Mouse (Mus musculus) kidney, postnatal 0 days (tissue): ENCODE measurements around the gene Bri3. TPM values are rescaled to one million over a fixed set of nuclear protein-coding genes. Genes with fewer than 3 reads are reported as not detected.

ENCODE experiments used
- ATAC-seq: fragments of 200-750 bp; cut with Nextera tagmentation; replicated peaks from 2 replicates; pipeline ENCODE4 v1.8.0; 2017; ENCODE audit warnings: low read depth, moderate number of reproducible peaks, moderate TSS enrichment, moderate library complexity; ENCODE audit not compliant: low FRiP score
- DNase-seq: peaks from one replicate; pipeline ENCODE4 v3.0.0-alpha.2; 2016; ENCODE audit warnings: low spot score
- H3K27ac ChIP-seq: fragments of 300-500 bp; sonication (generic); 2 replicates; pipeline ENCODE4 v1.5.1; 2014; ENCODE audit warnings: mild to moderate bottlenecking
- H3K27me3 ChIP-seq: fragments of 300-500 bp; sonication (generic); 2 replicates; pipeline ENCODE4 v1.6.1; 2014; ENCODE audit warnings: low read length, mixed read lengths; ENCODE audit not compliant: insufficient read depth
- H3K36me3 ChIP-seq: fragments of 300-500 bp; sonication (generic); 2 replicates; pipeline ENCODE4 v1.6.1; 2014; ENCODE audit warnings: low read length, mixed read lengths; ENCODE audit not compliant: insufficient read depth
- H3K4me1 ChIP-seq: fragments of 300-500 bp; sonication (generic); replicated peaks from 2 replicates; pipeline ENCODE4 v1.6.1; 2014; ENCODE audit warnings: antibody characterized with exemption, low read length, mixed read lengths; ENCODE audit not compliant: insufficient read depth
- H3K4me2 ChIP-seq: fragments of 300-500 bp; sonication (generic); 2 replicates; pipeline ENCODE4 v1.6.1; 2014; ENCODE audit warnings: mild to moderate bottlenecking, low read length, moderate library complexity, mixed read lengths
- H3K4me3 ChIP-seq: fragments of 300-500 bp; sonication (generic); replicated peaks from 2 replicates; pipeline ENCODE4 v1.5.1; 2014; ENCODE audit warnings: low read depth, low read length
- H3K9ac ChIP-seq: fragments of 300-500 bp; sonication (generic); 2 replicates; pipeline ENCODE4 v1.6.1; 2014; ENCODE audit warnings: low read depth, low read length
- H3K9me3 ChIP-seq: fragments of 300-500 bp; sonication (generic); replicated peaks from 2 replicates; pipeline ENCODE4 v1.6.1; 2016; ENCODE audit warnings: low read length, inconsistent platforms, mixed read lengths
- CTCF ChIP-seq: IDR thresholded peaks from 2 replicates; pipeline ENCODE4 v1.5.1; 2016; ENCODE audit warnings: antibody characterized with exemption, low read depth, mild to moderate bottlenecking, moderate library complexity
- WGBS: fragments of 180-500 bp; shearing (Covaris S2); extraction: QIAGEN DNeasy Blood & Tissue Kit; methylation state at CpG from one replicate; pipeline ENCODE4 v1.1.7; 2014; 5-methylcytosine and 5-hydroxymethylcytosine counted together
- polyA plus RNA-seq: library from polyadenylated mRNA; unstranded; fragments of >200 nt; fragmentation: Nextera tagmentation; extraction: Ambion mirVana; gene quantifications from 2 replicates; pipeline ENCODE4 v1.2.1, GENCODE M21; 2015

Gene Bri3
- polyA plus RNA-seq = 205 and 224 TPM in 2 replicates

DNA sequence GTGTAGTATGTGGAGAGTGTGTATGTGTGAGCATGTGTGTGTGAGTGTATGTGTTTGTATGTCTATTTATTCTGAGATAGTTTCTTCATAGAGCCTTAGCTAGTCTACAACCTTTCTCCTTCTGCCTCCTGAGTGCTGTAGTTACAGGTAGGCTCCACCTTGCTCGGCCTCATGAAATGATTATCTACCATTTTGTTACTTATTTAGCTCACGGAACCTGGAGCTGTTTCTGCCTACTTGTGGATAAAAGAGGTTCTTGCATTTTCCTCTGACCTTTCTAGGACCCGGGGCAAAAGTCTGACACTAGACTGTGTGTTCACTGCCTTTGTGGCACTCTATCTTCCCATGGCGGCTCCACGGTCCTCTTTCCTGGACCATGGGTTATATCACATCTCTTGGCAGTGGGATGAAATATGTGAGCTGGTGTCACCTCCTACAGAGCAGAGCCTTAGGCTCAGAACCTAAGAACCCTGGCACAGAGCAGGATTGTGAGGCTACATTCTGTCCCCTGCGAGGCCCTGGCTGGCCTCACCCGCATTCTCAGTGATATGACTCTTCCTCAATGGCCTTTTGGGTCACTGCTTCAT is at the start of gene Bri3:
TSS of gene Bri3 (plus strand) at position 537 of the 587 bp plus-strand sequence.
- no peaks in the 10 kb centered on the region for H3K36me3 ChIP-seq
- no peaks in the 10 kb centered on the region for H3K27me3 ChIP-seq
- no peak for ATAC-seq
- DNase-seq = no peak
- H3K4me3 ChIP-seq = no peak within 1 kb of the TSS
- no peak for TF ChIP-seq CTCF
- H3K27ac ChIP-seq = no peak within 1 kb of the TSS
- no peak within 1 kb of the TSS for H3K4me2 ChIP-seq
- 0 out of 2 replicates have a peak, but pooled peaks cover 9% of the 10 kb centered on the region for H3K4me1 ChIP-seq
- H3K9me3 ChIP-seq = no peaks in the 10 kb centered on the region
- WGBS = 87% methylated on average over 7 of the region's 7 CpGs
- H3K9ac ChIP-seq = no peak within 1 kb of the TSS

DNA sequence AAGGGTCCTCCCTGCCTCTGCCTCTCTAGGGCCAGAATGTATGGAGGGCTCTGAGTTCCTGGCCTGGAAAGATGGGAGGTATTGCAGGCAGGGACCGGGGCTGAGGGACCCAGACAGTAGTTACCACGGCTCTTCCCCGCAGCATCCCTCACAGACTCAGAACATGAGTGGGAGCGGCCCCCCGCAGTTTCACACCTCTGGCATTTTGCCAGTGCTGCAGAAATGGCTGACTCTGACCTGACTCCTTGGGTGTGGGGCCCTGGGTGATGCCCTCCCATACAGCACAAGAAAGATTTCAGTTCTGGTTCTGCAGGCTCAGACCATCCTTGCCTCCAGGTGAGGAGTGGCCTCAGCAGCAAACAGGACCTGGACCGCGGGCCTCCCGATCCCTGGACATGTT is 48.7 kb upstream of the Bri3 start:
- Histone ChIP-seq H3K27me3 (no peaks in the 10 kb centered on the region), H3K4me3 (no peak overlapping the region), H3K4me2 (no peak overlapping the region), H3K4me1 (peaks cover 2% of the 10 kb centered on the region; the same call in 1 of the 2 replicates), H3K36me3 (0 out of 2 replicates have a peak, but pooled peaks cover under 1% of the 10 kb centered on the region), H3K27ac (no peak overlapping the region), H3K9ac (no peak overlapping the region), H3K9me3 (no peaks in the 10 kb centered on the region)
- ATAC-seq (no peak), DNase-seq (no peak)
- 85% methylated on average over 8 of the region's 8 CpGs for WGBS
- no peak for TF ChIP-seq CTCF

DNA sequence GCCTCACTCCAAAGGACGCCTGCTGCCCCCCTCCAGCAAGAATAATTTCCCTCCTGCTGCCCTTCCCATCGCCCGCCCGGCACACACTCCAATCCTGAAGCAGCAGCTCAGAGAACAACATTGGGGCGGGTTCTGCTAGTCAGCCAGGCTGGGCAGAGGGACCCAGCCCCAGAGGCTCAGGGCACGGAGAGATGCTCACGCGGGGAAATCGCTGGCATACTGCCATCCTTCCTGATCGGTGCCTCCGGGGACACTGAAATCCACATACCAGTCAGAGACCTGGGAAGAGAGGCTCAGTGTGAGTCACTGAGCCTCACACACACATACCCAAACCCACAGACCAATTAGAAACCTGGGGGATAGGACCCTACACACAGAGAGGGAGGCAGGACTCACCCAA is 43.6 kb upstream of the Bri3 start:
- no peak for DNase-seq
- Histone ChIP-seq H3K36me3 (peaks cover 24% of the 10 kb centered on the region), H3K4me2 (no peak overlapping the region), H3K4me1 (no peaks in the 10 kb centered on the region; the same call in 1 of the 2 replicates), H3K9ac (no peak overlapping the region), H3K27ac (no peak overlapping the region), H3K4me3 (no peak overlapping the region), H3K27me3 (no peaks in the 10 kb centered on the region), H3K9me3 (no peaks in the 10 kb centered on the region)
- no peak for TF ChIP-seq CTCF
- WGBS = 78% methylated on average over 11 of the region's 11 CpGs
- ATAC-seq = no peak

DNA sequence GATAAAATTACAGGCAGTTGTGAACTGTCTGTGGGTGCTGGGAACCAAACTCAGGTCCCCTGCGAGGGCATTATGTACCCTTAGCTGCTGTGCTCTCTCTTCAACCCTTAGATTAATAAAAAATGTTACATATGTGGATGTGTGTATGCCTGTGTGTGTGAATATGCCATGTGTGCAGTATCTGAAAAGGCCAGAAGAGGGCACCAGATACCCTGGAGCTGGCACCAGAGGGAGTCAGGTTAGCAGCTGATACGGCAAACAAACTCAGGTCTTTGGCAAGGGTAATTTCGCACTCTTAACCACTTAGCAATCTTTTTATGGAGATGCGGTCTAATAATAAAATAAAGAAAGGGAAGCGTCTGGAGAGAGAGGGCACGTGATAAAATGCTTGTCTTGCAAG is 41.8 kb upstream of the Bri3 start:
- no peak for ATAC-seq

DNA sequence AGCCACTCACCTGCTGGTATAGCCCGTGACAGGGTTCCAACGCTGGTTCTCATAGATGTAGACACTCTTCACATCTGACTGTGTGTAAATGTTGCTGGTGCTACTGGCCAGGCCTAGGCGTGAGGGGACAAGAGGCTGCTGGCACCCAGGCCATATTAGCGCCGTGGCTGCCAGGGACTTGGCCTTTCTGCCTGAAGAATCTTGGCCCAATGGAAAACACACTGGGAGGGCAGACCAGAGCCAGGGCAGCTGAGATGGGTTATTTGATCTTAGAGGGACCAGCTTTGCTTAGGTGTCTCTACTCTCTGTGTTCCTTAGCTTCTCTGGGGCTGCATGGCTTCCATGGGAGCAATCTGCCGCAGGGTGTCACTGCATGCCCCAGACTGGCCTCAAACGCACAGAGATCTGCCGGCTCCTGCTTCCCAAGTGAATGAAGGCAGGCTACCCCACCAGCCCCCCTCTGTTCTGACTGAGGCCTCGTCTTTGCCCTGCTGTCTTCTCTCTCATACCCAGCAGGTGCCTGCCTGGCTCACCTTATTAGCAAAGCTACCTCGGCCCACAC is 40.8 kb upstream of the Bri3 start:
- H3K9ac ChIP-seq = no peak overlapping the region
- no peak overlapping the region for H3K4me3 ChIP-seq
- H3K4me1 ChIP-seq = no peaks in the 10 kb centered on the region; the same call in 1 of the 2 replicates
- H3K27me3 ChIP-seq = no peaks in the 10 kb centered on the region
- TF ChIP-seq CTCF = no peak
- H3K9me3 ChIP-seq = no peaks in the 10 kb centered on the region
- H3K4me2 ChIP-seq = no peak overlapping the region
- DNase-seq (no peak), ATAC-seq (no peak)
- H3K27ac ChIP-seq = no peak overlapping the region
- 93% methylated on average over 10 of the region's 10 CpGs for WGBS
- peaks cover 34% of the 10 kb centered on the region for H3K36me3 ChIP-seq

More for the DNA sequence above, 41.8 kb upstream of the Bri3 start:
- Histone ChIP-seq H3K9ac (no peak overlapping the region), H3K9me3 (no peaks in the 10 kb centered on the region), H3K27ac (no peak overlapping the region), H3K36me3 (peaks cover 29% of the 10 kb centered on the region), H3K4me3 (no peak overlapping the region), H3K4me1 (no peaks in the 10 kb centered on the region; the same call in 1 of the 2 replicates), H3K4me2 (no peak overlapping the region), H3K27me3 (no peaks in the 10 kb centered on the region)
- TF ChIP-seq CTCF = peak; percentile 43; the same call in 1 of the 2 replicates
- DNase-seq = no peak
- 98% methylated on average over 6 of the region's 6 CpGs for WGBS

DNA sequence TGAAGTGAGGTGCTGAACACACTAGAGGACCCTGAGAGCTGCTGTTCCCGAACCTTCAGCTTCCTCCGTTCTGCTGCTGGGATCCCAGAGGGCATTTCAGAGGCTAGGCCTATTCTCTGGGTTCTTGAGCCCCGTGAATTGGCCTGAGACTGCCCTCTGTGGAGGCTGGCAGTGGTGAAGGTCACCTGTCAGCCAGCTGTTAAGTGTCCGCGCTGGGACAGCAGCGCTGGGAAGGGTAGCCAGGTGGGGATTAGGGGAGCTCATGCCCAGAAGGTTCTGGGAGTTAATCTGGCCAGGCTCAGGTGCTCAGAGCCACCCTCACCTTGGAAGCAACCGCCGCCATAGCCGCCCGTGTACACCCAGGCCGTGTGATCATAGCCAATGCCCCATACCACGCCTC is 39.9 kb upstream of the Bri3 start:
- Histone ChIP-seq H3K9ac (no peak overlapping the region), H3K4me3 (no peak overlapping the region), H3K4me1 (no peaks in the 10 kb centered on the region; the same call in 1 of the 2 replicates), H3K27ac (no peak overlapping the region), H3K27me3 (no peaks in the 10 kb centered on the region), H3K36me3 (peaks cover 37% of the 10 kb centered on the region), H3K9me3 (no peaks in the 10 kb centered on the region), H3K4me2 (no peak overlapping the region)
- DNase-seq = no peak
- ATAC-seq = no peak
- 95% methylated on average over 12 of the region's 12 CpGs for WGBS
- TF ChIP-seq CTCF = no peak
